Mouse (Mus musculus): Measurements from ENCODE around the gene Wnt3a.

DNA sequence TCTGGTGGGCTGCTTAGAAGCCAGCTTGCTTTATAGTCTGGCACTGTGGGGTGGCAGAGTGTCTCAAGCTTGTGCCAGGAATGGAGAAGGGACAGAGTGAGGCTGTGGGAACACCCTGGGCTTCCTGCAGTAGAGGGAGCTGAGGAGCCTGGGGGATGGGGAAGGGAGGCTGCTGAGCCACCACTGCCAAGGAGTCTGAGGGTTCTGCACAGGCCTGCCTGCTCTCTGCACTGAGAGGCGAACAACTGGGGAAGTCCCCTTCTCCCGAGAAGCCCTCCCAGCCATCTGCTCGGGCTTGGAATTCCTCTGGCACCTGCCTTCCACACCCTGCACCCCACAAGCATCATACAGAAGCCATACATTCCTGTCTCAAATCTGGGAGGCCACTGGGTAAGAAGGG lies 48.7 kb downstream of the Wnt3a start:
- TF ChIP-seq CTCF (IDR thresholded peaks at IDR 0.05; ENCODE audit: control insufficient read depth, insufficient read depth, low read length) (no peak), POLR2A (IDR thresholded peaks at IDR 0.05; ENCODE audit: borderline replicate concordance, control insufficient read depth, low read depth, low read length) (no peak)

All from bone marrow, adult 2 months (tissue).